Mouse (Mus musculus): ENCODE results near the gene Sfrp4.

DNA sequence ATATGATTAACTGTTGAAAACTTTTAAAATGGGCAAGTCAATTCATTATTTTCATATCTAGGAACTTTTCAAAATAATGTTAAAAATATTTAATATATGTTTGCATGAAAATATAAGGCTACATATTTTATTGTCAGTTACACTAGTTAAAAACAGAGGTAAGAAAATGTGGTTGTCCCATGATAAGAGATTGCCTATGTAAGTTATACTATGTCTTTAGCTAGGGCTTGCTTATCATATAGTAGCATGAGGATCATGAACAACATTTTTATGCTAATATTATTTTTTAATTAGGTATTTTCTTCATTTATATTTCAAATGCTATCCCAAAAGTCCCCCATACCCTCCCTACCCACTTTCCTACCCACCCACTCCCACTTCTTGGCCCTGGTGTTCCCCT, 18.0 kb upstream of the Sfrp4 start:
- TF ChIP-seq CTCF (IDR thresholded peaks at IDR 0.05; ENCODE audit: insufficient read depth, low read depth, low read length) (no peak), POLR2A (IDR thresholded peaks at IDR 0.05; ENCODE audit: insufficient read depth, low read depth, low read length) (no peak)

All from olfactory bulb, adult 2 months (tissue).